Mouse (Mus musculus) neural tube, embryonic 10.5 days (tissue): Measurements from ENCODE around the gene Gjb3.
A peak's percentile ranks its signal among the peaks of the same experiment; 100 is the strongest.

Source experiments
- DNase-seq: peaks from one replicate; pipeline ENCODE4 v3.0.0-alpha.2; 2017; ENCODE audit warnings: low spot score; ENCODE audit errors: extremely low spot score

Gjb3 gene

GRCm38 (mm10) chr4:127337668-127338067, 7.0 kb upstream of the Gjb3 start:
- no peak for DNase-seq

- DNase-seq: no peak
Measured at GRCm38 (mm10) chr4:127334870-127335504, 4.3 kb upstream of the Gjb3 start.

- DNase-seq: no peak
Measured at GRCm38 (mm10) chr4:127331171-127331570, 527 bp upstream of the Gjb3 start.

DNA sequence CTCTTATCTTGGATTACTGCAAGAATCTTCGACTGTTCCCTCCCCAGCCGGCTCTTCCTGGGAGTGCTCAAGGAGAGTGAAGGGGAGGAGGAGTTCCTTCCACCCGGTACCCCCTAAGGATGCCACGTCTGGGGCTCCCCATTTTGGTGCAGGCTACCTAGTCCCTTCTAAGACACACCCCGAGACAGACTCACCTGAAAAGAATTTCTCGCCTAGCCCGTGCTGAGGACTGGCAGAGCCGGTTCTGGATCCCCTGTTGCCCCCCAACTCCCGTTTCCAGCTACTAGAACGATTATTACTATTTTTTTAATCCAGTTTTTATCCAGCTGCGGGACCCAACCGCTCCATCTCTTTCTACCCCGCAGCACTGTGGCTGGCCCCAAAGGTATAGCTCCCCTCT, 893 bp downstream of the Gjb3 start:
- no peak for DNase-seq

DNA sequence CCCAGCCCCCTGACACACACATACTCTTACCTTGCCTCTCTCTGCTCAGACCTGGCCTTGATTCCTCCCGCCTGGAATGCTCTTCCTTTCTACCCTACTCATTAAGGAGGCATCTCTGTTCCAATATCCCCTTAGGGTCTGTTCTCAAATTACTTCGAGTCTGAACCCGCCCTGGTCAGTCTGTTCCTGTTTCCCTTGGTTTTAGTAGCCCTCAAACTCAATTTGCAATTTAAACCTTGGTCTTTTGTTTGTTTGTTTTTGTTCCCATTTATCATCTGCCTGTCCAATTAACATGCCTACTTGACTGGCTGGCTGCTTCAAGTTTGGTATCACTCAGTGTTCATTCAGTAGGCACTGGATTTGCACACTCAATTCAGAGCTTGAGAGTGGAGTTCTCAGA, 1.6 kb downstream of the Gjb3 start:
- no peak for DNase-seq

- DNase-seq: no peak
Measured at GRCm38 (mm10) chr4:127328378-127328777, 2.3 kb downstream of the Gjb3 start.

DNA sequence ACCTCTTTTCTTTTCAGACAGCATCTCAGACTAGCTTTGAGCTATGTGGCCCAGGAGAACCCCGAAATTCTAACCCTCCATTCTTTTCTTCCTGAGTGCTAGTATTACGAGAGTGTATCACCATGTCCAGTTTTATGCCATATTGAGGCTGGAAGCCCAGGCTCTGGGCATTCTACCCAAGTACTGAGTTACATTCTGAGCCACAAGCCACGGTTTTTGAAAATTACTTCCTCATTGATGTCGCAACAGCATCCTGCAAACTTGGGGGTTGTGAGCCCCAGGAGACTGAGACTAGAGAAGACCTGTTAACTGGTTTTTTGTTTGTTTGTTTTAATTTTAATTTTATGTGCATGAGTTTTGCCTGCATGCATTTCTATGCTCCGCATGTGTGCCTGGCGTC, 2.9 kb downstream of the Gjb3 start:
- no peak for DNase-seq

GRCm38 (mm10) chr4:127327258-127327657, 3.4 kb downstream of the Gjb3 start:
- DNase-seq: no peak

DNA sequence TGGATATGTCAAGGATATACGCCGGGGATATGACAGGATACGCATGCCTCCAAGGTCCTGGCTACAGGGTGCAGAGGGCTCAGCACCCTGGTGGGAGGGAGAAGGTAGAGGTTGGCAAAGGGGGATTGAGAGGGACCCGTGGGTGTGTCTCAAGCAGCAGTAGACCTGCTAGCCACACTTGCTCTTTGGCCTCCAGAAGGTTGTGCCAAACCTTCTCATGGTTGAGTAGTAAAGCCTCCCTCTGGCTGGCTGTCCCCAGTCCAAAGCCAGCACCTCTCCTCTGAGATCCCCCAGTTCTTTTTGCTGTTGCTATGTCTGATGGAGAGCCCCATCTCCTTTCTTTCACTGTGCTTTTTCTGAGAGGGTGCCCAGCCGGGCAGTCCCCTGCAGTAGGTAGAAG, 5.4 kb downstream of the Gjb3 start:
- DNase-seq: no peak

DNA sequence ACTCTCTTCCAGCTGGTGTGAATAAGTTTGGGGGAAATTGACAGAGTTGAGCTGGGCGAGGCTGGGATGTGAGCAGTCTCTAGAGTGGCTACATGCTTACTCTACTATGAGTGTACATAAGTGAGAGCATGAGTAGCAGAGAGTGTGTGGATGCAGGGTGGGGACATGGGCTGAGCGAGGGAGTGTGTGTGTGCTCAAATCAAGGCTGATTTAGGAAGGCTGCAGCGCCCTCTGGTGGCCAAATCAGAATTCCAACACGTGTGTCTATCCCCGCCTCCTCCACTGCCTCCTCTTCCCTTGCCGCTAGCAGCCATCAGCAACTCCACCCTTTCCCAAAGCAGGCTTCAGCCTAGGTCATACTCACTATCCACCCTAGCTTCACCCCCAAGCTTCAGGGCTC, 5.9 kb downstream of the Gjb3 start:
- peak; percentile 88 for DNase-seq

- DNase-seq: no peak
Measured at GRCm38 (mm10) chr4:127324296-127324695, 6.3 kb downstream of the Gjb3 start.

- no peak for DNase-seq
Measured at GRCm38 (mm10) chr4:127323651-127324050, 7.0 kb downstream of the Gjb3 start.

GRCm38 (mm10) chr4:127319613-127320012, 11.0 kb downstream of the Gjb3 start:
- peak; percentile 65 for DNase-seq

DNA sequence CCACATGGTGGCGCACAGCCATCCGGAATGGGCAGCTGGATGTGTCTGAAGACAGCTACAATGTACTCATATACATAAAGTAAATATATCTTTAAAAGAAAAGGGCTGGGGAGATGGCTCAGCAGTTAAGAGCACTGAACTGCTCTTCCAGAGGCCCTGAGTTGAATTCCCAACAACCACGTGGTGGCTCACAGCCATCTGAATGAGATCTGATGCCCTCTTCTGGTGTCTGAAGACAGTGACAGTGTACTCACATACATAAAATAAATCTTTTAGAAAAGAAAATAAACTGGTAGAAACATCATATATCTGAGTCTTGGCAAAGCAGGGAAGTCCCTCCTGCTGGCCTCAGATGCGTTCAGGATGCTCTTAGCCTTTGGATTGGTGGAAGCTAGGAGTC, 13.5 kb downstream of the Gjb3 start:
- no peak for DNase-seq

- DNase-seq: no peak
Measured at GRCm38 (mm10) chr4:127315753-127316152, 14.9 kb downstream of the Gjb3 start.

GRCm38 (mm10) chr4:127314585-127314984, 16.1 kb downstream of the Gjb3 start:
- DNase-seq: no peak

DNA sequence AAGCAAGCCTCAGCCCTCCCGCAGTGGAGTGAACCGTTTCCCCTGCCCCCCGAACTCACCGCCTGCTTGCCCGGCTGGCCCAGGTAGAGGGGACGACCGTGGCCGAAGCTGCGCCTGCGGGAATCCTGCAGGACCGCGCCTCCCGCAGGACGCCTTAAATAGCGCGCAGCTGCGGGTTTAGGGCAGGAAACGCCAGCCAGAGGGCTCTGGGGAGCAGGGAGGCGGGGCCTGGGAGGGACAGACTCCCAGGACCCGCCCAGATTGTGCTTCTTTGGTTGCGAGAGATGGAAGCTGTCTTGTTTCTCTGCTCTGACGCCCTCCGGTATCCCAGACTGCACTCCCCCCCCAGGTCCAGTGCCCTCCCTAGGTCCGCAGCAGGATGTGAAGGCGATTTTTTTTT, 16.8 kb downstream of the Gjb3 start, which contains the start of gene Gja4:
Gene Gja4 (minus strand): TSS at position 179 of the 400 bp plus-strand sequence.
- DNase-seq: peak; percentile 67

- DNase-seq: no peak
Measured at GRCm38 (mm10) chr4:127312349-127312748, 18.3 kb downstream of the Gjb3 start.

- no peak for DNase-seq
Measured at GRCm38 (mm10) chr4:127311561-127311960, 19.1 kb downstream of the Gjb3 start.

GRCm38 (mm10) chr4:127306915-127307314, 23.7 kb downstream of the Gjb3 start:
- DNase-seq: no peak

DNA sequence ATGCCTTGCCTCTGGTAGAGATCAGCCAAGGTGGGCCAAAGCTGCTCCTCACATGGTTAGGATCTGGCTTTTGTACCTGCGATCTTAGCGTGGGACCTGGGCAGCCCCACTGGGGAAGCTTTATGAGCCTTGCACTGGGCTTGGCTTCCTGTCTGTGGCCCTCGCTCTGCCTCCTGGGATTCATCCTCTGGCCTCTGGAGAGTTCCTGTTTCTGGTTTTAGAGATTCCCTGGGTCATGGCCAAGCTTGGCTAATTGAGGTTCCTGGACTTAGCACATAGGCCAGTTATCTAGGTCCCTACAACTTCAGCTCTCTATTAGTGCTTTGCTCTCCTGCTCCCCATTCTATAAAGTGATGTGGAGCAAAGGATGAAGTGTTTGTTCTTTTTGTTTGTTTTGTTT, 26.8 kb downstream of the Gjb3 start:
- DNase-seq: no peak

DNA sequence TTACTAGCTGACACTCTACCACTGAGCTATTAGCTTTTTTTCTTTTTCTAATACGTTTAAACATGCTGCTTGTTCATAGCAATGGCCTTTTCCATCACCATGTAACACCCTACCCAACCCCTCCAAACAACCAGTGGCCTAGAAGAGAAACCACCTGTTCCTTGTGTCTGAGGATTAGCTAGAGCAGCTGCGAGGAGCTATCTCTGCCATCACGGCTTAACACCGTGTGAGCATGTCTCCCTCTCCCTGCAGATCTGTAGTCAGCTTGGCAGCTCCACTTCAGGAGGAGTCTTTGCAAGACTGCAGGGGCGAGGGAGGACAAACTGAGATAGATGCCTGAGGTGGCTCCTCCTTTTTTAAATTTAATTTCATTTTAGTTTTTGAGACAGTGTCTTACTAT, 30.1 kb downstream of the Gjb3 start:
- DNase-seq: no peak

DNA sequence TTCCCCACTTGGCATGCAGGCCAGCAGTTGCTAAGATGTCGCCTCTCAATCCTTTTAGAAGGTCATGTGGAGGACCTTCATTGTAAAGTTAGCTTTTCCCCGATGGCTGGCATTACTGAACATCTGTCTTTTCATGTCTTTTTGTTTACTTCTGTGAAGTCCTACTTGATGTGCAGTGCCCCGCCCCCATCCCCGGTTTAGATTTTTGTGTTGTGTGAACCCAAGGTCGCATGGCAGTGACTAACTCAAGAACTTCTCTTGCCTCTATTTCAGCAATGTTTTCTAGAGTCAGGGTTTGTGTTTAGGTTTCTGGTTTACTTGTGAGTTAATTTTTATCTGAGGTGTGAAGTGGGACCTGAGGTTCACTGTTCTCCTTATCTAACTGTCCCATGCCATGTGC, 38.0 kb downstream of the Gjb3 start:
- no peak for DNase-seq

DNA sequence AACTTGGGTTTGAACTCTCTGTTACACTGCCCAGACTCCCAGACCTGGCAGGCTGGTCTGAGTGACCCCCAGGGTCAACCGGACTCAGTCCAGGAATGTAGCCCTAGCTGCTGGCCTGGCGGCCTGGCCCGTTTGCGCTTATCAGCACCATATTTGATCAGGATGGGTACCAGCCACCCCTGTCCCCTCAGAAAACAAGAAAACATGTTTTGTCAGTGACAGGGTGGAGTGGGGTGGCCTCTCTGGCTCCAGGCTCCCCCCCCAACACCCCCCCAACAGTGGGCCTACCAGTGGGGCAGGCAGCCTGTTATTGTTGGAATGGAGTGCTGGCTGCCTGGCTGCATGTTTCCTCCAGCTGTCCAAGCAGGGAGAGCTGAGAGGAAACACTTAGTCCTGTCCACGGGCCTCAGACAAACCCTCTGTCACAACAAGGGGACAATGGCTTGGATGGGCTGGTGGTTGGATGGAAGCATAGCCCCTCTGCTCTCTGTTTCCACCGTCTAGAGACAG, 41.5 kb downstream of the Gjb3 start:
- DNase-seq: no peak
